Mouse (Mus musculus): Measurements from ENCODE around the gene H2al1g.
"Not testable (repeated sequence)": the region's sequence is repeated elsewhere in the genome, so short reads cannot be mapped to it uniquely, and the experiment has no call there.

Gene H2al1g

DNA sequence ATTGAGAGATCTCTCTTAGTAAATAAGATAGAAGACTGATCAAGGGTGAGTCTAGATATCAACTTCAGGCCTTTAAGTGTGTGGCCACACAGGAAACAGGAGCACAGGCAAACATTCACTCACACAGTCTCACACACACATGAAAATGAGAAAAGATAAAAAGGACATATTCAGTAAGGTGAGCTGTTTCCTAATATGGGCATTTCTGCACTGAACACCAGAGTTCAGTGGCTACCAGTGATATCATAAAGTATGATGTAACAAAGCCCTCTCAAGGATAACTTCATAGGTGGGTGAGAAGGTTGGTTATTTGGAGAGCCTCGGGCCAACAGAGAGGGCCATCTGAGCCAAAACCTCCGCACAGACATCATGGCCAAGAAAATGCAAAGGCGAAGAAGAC, at the start of gene H2al1g:
TSS of gene H2al1g (plus strand) at position 301 of the 400 bp plus-strand sequence.
- DNase-seq: not testable (repeated sequence)

- no peak for DNase-seq
Measured at GRCm38 (mm10) chrX:11269074-11269473, 49.0 kb upstream of the H2al1g start.

- DNase-seq: no peak
Measured at GRCm38 (mm10) chrX:11273190-11273589, 44.9 kb upstream of the H2al1g start.

- DNase-seq: no peak
Measured at GRCm38 (mm10) chrX:11277083-11277482, 41.0 kb upstream of the H2al1g start.

- DNase-seq: no peak
Measured at GRCm38 (mm10) chrX:11280741-11281140, 37.3 kb upstream of the H2al1g start.

DNA sequence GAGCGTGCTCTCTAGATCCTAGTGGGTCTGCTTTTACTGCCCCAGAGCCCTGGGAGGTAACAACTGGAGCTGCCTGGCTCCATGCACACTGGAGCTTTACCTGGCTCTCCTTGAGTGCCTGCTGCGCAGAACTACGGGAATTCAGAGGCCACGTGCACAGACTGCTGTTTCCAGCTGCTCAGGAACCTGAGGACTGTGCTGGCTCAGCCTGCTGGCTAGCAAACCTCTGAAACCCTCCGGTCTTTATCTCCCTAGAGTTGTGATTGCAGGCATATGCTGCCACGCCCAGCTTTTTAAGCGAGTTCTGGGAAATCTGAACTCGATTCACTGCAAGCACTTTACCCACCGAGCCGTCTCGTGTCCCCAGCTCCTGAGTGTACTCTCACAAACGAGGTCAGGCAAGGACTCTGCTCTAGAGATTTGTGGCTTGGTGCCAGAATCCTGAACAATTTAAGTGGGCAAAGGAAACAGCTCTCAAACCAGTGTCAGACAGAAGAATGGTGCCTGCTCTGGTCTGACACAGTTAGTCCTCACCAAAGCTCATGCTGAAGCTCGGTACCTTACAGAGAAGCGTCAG, 29.7 kb upstream of the H2al1g start:
- DNase-seq: no peak

DNA sequence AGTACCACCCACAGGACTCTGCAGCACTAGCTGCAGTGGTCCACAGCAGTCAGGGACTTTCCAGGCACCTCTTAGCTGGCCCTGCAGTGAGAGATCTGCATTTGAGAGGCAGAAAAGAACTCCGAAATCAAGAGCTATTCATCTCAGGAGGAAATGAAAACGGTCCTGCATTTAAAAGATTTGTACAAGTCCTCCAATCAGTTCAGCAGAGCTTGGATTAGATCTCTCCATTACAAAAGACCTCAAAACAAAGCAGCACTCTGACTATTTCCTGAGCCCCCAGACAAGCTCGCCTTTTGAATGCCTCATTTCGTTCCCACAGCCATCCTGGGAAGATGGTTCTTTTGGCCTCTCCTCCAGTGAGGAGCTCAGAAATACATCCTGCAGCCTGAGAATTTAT, 28.8 kb upstream of the H2al1g start:
- no peak for DNase-seq

DNA sequence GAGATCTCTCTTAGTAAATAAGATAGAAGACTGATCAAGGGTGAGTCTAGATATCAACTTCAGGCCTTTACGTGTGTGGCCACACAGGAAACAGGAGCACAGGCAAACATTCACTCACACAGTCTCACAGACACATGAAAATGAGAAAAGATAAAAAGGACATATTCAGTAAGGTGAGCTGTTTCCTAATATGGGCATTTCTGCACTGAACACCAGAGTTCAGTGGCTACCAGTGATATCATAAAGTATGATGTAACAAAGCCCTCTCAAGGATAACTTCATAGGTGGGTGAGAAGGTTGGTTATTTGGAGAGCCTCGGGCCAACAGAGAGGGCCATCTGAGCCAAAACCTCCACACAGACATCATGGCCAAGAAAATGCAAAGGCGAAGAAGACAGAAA, 19.1 kb upstream of the H2al1g start, which contains the start of gene H2al1a:
TSS of gene H2al1a (plus strand) at position 301 of the 400 bp plus-strand sequence.
- not testable (repeated sequence) for DNase-seq

DNA sequence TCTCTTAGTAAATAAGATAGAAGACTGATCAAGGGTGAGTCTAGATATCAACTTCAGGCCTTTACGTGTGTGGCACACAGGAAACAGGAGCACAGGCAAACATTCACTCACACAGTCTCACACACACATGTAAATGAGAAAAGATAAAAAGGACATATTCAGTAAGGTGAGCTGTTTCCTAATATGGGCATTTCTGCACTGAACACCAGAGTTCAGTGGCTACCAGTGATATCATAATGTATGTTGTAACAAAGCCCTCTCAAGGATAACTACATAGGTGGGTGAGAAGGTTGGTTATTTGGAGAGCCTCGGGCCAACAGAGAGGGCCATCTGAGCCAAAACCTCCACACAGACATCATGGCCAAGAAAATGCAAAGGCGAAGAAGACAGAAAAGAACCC, 15.9 kb upstream of the H2al1g start, which contains the start of gene H2al1b:
TSS of gene H2al1b (plus strand) at position 301 of the 400 bp plus-strand sequence.
- not testable (repeated sequence) for DNase-seq

DNA sequence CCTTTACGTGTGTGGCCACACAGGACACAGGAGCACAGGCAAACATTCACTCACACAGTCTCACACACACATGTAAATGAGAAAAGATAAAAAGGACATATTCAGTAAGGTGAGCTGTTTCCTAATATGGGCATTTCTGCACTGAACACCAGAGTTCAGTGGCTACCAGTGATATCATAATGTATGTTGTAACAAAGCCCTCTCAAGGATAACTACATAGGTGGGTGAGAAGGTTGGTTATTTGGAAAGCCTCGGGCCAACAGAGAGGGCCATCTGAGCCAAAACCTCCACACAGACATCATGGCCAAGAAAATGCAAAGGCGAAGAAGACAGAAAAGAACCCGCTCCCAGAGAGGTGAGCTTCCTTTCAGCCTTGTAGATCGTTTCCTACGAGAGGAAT, 12.7 kb upstream of the H2al1g start, which contains the start of gene H2al1c:
TSS of gene H2al1c (plus strand) at position 301 of the 400 bp plus-strand sequence.
- DNase-seq: not testable (repeated sequence)

DNA sequence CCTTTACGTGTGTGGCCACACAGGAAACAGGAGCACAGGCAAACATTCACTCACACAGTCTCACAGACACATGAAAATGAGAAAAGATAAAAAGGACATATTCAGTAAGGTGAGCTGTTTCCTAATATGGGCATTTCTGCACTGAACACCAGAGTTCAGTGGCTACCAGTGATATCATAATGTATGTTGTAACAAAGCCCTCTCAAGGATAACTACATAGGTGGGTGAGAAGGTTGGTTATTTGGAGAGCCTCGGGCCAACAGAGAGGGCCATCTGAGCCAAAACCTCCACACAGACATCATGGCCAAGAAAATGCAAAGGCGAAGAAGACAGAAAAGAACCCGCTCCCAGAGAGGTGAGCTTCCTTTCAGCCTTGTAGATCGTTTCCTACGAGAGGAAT, 9.5 kb upstream of the H2al1g start, which contains the start of gene H2al1d:
TSS of gene H2al1d (plus strand) at position 301 of the 400 bp plus-strand sequence.
- not testable (repeated sequence) for DNase-seq

GRCm38 (mm10) chrX:11311634-11312033, 6.4 kb upstream of the H2al1g start, which contains the start of gene H2al1e:
TSS of gene H2al1e (plus strand) at chrX:11311934.
- DNase-seq: not testable (repeated sequence)

DNA sequence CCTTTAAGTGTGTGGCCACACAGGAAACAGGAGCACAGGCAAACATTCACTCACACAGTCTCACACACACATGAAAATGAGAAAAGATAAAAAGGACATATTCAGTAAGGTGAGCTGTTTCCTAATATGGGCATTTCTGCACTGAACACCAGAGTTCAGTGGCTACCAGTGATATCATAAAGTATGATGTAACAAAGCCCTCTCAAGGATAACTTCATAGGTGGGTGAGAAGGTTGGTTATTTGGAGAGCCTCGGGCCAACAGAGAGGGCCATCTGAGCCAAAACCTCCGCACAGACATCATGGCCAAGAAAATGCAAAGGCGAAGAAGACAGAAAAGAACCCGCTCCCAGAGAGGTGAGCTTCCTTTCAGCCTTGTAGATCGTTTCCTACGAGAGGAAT, 3.2 kb upstream of the H2al1g start, which contains the start of gene H2al1f:
TSS of gene H2al1f (plus strand) at position 301 of the 400 bp plus-strand sequence.
- not testable (repeated sequence) for DNase-seq

DNA sequence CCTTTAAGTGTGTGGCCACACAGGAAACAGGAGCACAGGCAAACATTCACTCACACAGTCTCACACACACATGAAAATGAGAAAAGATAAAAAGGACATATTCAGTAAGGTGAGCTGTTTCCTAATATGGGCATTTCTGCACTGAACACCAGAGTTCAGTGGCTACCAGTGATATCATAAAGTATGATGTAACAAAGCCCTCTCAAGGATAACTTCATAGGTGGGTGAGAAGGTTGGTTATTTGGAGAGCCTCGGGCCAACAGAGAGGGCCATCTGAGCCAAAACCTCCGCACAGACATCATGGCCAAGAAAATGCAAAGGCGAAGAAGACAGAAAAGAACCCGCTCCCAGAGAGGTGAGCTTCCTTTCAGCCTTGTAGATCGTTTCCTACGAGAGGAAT, 3.1 kb downstream of the H2al1g start, which contains the start of gene H2al1h:
TSS of gene H2al1h (plus strand) at position 301 of the 400 bp plus-strand sequence.
- DNase-seq: not testable (repeated sequence)

- not testable (repeated sequence) for DNase-seq
Measured at GRCm38 (mm10) chrX:11324359-11324758, 6.3 kb downstream of the H2al1g start, which contains the start of gene H2al1i. TSS of gene H2al1i (plus strand) at chrX:11324659.

DNA sequence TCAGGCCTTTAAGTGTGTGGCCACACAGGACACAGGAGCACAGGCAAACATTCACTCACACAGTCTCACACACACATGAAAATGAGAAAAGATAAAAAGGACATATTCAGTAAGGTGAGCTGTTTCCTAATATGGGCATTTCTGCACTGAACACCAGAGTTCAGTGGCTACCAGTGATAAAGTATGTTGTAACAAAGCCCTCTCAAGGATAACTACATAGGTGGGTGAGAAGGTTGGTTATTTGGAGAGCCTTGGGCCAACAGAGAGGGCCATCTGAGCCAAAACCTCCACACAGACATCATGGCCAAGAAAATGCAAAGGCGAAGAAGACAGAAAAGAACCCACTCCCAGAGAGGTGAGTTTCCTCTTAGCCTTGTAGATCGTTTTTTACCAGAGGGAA, 9.5 kb downstream of the H2al1g start, which contains the start of gene H2al1j:
TSS of gene H2al1j (plus strand) at position 301 of the 400 bp plus-strand sequence.
- DNase-seq: not testable (repeated sequence)

DNA sequence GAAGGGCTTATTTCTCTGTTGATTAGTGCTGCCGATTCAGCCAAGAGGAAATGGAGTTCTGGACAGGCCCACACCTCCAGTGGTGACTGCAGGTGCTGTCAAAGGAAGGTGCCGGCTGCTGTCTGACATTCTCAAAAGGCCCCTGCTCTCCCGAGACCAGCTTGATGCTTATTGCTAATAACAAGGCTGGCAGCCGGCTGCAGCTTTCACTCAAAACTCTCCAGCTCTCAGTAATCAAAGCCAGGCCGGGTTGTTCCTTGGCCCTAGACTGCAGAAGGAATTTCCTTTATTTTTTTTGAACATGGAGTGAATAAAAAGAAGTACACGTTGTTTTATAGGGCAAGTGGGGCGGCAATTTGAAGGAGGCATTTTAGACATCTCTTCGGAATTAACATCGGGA, 27.7 kb downstream of the H2al1g start:
- DNase-seq: no peak

- DNase-seq: no peak
Measured at GRCm38 (mm10) chrX:11346756-11347155, 28.7 kb downstream of the H2al1g start.

DNA sequence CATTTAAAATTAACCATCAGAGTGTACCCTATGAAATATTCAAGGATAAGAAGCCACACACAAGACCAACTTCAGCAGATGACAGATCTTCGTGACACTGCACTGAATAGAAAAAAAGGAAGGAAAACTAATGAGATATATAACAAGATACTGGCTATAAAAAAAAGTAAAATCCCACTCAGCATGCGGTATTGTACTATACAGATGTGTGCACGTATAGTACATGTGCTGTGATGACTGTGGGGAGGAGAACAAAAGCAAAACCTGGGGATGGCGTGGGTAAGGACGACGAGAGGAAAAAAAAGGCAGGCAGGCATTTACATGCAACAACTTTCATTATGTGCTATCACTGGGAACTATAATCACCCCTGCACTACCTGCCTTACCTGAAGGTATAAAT, 42.8 kb downstream of the H2al1g start:
- no peak for DNase-seq

- DNase-seq: no peak
Measured at GRCm38 (mm10) chrX:11361261-11361660, 43.2 kb downstream of the H2al1g start.

GRCm38 (mm10) chrX:11363890-11364289, 45.8 kb downstream of the H2al1g start:
- DNase-seq: no peak

DNA sequence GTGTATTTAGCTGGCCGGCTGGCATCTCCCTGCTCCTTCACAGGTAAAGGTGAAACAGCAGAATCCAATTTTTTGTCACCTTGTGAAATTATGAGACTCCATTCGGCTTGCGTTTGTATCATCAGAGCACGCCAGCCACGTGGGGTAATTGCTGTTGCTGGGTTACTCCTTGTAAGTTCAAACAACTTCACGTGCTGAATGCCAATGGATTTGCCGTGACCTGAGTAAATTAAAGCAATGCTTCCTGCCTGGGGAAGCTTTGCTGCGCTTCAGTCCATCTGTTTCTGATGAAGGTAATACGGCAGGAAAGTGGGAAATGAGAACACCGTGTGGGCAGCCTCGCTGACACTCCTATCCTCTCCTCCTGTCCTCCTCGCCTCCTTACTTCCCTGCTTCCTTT, 47.1 kb downstream of the H2al1g start:
- no peak for DNase-seq
